Mouse (Mus musculus) ES-E14 (cell line): ENCODE measurements around the gene Dhcr24.

ENCODE experiments used
- CHD2 ChIP-seq: IDR thresholded peaks from 2 replicates; pipeline ENCODE4 v1.6.1; 2014; ENCODE audit warnings: mild to moderate bottlenecking, low read depth, low read length, inconsistent platforms
- HCFC1 ChIP-seq: IDR thresholded peaks from 2 replicates; pipeline ENCODE4 v1.6.1; 2012; ENCODE audit warnings: low read length, inconsistent platforms, borderline replicate concordance; ENCODE audit not compliant: insufficient read depth
- MAFK ChIP-seq: IDR thresholded peaks from 2 replicates; pipeline ENCODE4 v1.6.1; 2014; ENCODE audit warnings: mild to moderate bottlenecking, low read depth, low read length, inconsistent platforms; ENCODE audit not compliant: insufficient read depth
- ZC3H11A ChIP-seq: IDR thresholded peaks from 2 replicates; pipeline ENCODE4 v1.6.1; 2012; ENCODE audit warnings: low read depth, mild to moderate bottlenecking, inconsistent platforms, low read length, borderline replicate concordance
- ZNF384 ChIP-seq: IDR thresholded peaks from 2 replicates; pipeline ENCODE4 v1.6.1; 2012; ENCODE audit warnings: low read depth, low read length, inconsistent platforms

DNA sequence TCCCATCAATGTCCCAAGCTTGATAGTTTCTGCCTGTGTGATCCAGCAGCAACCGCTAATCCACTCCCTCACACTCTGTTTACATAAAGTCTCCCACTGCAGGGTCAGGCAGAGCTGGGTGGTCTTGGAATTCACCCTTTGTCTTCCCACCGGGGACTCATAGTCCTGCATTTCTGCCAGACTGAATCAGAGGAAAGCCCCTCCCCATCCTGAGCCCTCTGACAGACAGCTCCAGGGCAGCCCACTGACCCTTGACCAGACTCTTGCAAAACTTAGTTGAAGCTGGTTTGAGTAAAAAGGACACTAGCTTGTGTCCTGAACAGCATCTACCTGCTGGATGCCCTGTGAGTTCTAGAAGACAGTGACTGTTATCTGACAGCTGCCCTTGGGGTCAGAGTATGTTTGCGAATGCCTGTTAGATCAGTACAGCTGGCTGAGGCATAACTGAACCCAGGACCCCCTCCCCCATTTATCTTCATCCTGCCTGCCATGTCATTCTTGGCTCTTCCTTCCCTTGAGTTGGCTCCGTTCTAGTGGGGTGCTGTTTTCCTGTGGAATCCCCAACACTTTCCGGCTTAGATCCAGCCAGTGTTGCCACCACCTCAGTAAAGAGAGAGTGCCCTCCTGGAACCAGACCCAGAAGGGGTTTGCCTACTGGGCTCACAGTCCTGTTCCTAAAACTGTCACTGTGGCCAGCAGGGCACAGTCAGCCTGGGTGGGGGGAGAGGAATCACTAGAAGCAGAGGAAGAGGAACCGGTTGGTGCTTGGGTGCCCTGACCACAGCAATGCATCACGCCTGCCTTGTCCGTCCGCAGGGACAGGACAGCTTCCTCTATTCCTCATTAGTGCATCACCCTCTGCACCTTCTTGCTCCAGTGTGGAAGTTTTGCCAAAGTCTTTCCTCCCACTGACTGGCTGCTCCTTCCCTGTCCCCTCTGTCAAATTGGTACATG is 2.3 kb downstream of the Dhcr24 start:
- TF ChIP-seq ZC3H11A (no peak), CHD2 (no peak), ZNF384 (no peak), MAFK (no peak), HCFC1 (no peak)
